Mouse (Mus musculus) hindbrain, postnatal 0 days (tissue): ENCODE measurements around the gene Mt3. TPM values are rescaled to one million over a fixed set of nuclear protein-coding genes. Genes with fewer than 3 reads are reported as not detected.

ENCODE experiments used
- ATAC-seq: fragments of 200-750 bp; cut with Nextera tagmentation; 2 replicates; pipeline ENCODE4 v1.8.0; 2017; ENCODE audit warnings: mild to moderate bottlenecking, moderate TSS enrichment, moderate library complexity
- DNase-seq: peaks from one replicate; pipeline ENCODE4 v3.0.0-alpha.2; 2015; ENCODE audit warnings: low spot score
- H3K27ac ChIP-seq: fragments of 300-500 bp; sonication (generic); 2 replicates; pipeline ENCODE4 v1.5.1; 2014; ENCODE audit warnings: mild to moderate bottlenecking
- H3K27me3 ChIP-seq: fragments of 300-500 bp; sonication (generic); 2 replicates; pipeline ENCODE4 v1.6.1; 2014; ENCODE audit warnings: low read length, mixed read lengths; ENCODE audit not compliant: insufficient read depth
- H3K36me3 ChIP-seq: fragments of 300-500 bp; sonication (generic); 2 replicates; pipeline ENCODE4 v1.6.1; 2014; ENCODE audit warnings: low read length, mixed read lengths; ENCODE audit not compliant: insufficient read depth
- H3K4me1 ChIP-seq: fragments of 300-500 bp; sonication (generic); 2 replicates; pipeline ENCODE4 v1.6.1; 2014; ENCODE audit warnings: antibody characterized with exemption, low read length, mixed read lengths; ENCODE audit not compliant: insufficient read depth
- H3K4me2 ChIP-seq: fragments of 300-500 bp; sonication (generic); 2 replicates; pipeline ENCODE4 v1.6.1; 2014; ENCODE audit warnings: low read depth, mild to moderate bottlenecking, low read length, moderate library complexity, mixed read lengths
- H3K4me3 ChIP-seq: fragments of 300-500 bp; sonication (generic); 2 replicates; pipeline ENCODE4 v1.5.1; 2014; ENCODE audit warnings: low read length
- H3K9ac ChIP-seq: fragments of 300-500 bp; sonication (generic); replicated peaks from 2 replicates; pipeline ENCODE4 v1.6.1; 2014; ENCODE audit warnings: mild to moderate bottlenecking, low read length, moderate library complexity, mixed read lengths
- H3K9me3 ChIP-seq: fragments of 300-500 bp; sonication (generic); 2 replicates; pipeline ENCODE4 v1.6.1; 2016; ENCODE audit warnings: low read length, mixed read lengths
- CTCF ChIP-seq: IDR thresholded peaks from 2 replicates; pipeline ENCODE4 v1.5.1; 2016; ENCODE audit warnings: antibody characterized with exemption, control low read depth, low read depth
- WGBS: fragments of 180-500 bp; shearing (Covaris S2); extraction: QIAGEN DNeasy Blood & Tissue Kit; methylation state at CpG from one replicate; pipeline ENCODE4 v1.1.7; 2014; 5-methylcytosine and 5-hydroxymethylcytosine counted together
- polyA plus RNA-seq: library from polyadenylated mRNA; unstranded; fragments of >200 nt; fragmentation: Nextera tagmentation; extraction: Ambion mirVana; gene quantifications from 2 replicates; pipeline ENCODE4 v1.2.1, GENCODE M21; 2015
- total RNA-seq: library from RNA; depleted of rRNA; stranded (reverse); fragments of >200 nt; gene quantifications from 2 replicates; pipeline ENCODE4 v1.2.3, GENCODE M21; 2014; rRNA removed

The Mt3 gene
- total and polyA plus RNA-seq, 2 experiments from 2014 or later, result 445 to 889 TPM

DNA sequence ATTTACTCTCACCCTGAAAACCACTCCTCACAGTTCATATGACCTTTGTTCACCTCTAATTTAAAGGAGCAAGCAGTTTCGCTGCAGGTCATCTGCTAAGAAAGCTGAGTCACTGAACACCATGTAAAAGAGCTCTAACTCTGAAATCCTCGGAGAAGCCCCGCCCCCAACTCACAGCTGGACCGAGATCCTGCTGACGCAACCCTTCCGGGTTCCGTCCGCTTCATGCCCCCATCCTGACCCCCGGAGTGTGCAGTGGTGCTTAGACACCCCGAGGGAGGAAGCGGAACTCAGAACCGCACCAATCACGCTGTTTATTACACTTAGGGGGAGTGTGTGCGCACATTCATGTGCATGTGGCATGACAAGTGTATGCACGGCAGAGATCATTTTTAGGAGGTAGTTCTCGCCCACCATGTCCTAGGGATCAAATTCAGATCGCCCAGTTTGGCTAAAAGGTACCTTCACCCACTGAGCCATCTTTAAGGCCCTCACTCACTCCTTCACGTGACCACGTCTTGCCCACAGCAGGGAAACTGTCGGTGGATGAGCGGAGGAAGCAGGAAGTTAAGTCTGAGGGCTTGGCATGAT is 38.8 kb downstream of the Mt3 start:
- peak overlapping the region; percentile 14; the same call in 1 of the 2 replicates for H3K4me3 ChIP-seq
- no peaks in the 10 kb centered on the region; the same call in 1 of the 2 replicates for H3K4me1 ChIP-seq
- WGBS, result 33% methylated on average over 21 of the region's 21 CpGs
- H3K36me3 ChIP-seq, result no peaks in the 10 kb centered on the region
- peak; percentile 51 for DNase-seq
- no peaks in the 10 kb centered on the region for H3K27me3 ChIP-seq
- ATAC-seq, result no peak
- H3K4me2 ChIP-seq, result peak overlapping the region; percentile 48
- H3K9me3 ChIP-seq, result no peaks in the 10 kb centered on the region
- no peak for TF ChIP-seq CTCF
- H3K27ac ChIP-seq, result no peak overlapping the region
- no peak overlapping the region for H3K9ac ChIP-seq

GRCm38 (mm10) chr8:94192926-94193325 is 40.5 kb downstream of the Mt3 start:
- Histone ChIP-seq H3K4me1 (no peaks in the 10 kb centered on the region), H3K36me3 (no peaks in the 10 kb centered on the region), H3K27ac (no peak overlapping the region), H3K4me3 (no peak overlapping the region), H3K4me2 (no peak overlapping the region), H3K9ac (no peak overlapping the region), H3K27me3 (no peaks in the 10 kb centered on the region), H3K9me3 (no peaks in the 10 kb centered on the region)
- no peak for DNase-seq
- no peak for TF ChIP-seq CTCF
- no peak for ATAC-seq
- WGBS, result 60% methylated on average over 1 of the region's 1 CpGs

DNA sequence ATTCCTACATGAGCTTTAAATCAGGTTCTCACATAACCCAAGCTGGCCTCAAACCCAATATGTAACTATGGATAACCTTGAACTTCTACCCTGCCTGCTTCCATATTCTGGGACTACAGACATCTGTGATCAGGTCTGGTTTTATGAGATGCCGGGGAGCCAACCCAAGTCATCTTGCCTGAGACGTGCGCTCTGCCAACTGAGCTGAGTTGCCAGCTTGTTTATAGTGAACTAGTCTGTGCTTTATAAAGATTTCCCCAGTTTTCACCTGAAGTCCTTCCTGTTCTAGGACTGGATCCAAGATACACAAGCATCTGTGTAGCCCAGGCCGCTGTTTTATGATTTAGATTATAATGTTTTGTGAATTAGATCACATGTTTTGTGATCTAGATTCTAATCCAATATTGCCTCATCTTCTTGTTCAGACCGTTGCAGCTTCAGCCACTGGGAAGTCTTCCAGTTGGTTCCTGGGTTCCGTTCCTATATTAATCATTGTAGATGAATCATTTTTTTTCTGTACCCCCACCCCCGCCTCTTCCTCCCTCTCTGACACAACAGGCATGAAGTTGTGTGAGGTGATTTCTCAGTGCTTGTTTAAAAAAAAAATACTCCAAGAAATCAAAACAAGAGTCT is 42.3 kb downstream of the Mt3 start:
- DNase-seq, result no peak
- no peak for TF ChIP-seq CTCF
- no peaks in the 10 kb centered on the region for H3K9me3 ChIP-seq
- H3K27ac ChIP-seq, result no peak overlapping the region
- 87% methylated on average over 7 of the region's 7 CpGs for WGBS
- ATAC-seq, result no peak
- H3K9ac ChIP-seq, result no peak overlapping the region
- H3K36me3 ChIP-seq, result no peaks in the 10 kb centered on the region
- no peaks in the 10 kb centered on the region for H3K4me1 ChIP-seq
- no peak overlapping the region for H3K4me3 ChIP-seq
- H3K27me3 ChIP-seq, result no peaks in the 10 kb centered on the region
- H3K4me2 ChIP-seq, result no peak overlapping the region

GRCm38 (mm10) chr8:94199202-94199869 is 46.9 kb downstream of the Mt3 start:
- ATAC-seq (peak; percentile 68), DNase-seq (peak; percentile 87)
- Histone ChIP-seq H3K27ac (no peak overlapping the region), H3K4me2 (peak overlapping the region; percentile 17; the same call in 1 of the 2 replicates), H3K4me3 (no peak overlapping the region), H3K9ac (no peak overlapping the region), H3K4me1 (no peaks in the 10 kb centered on the region), H3K36me3 (no peaks in the 10 kb centered on the region), H3K27me3 (no peaks in the 10 kb centered on the region), H3K9me3 (no peaks in the 10 kb centered on the region)
- peak; percentile 89 for TF ChIP-seq CTCF
- WGBS, result 44% methylated on average over 10 of the region's 10 CpGs

Other genes with a start within 250 kb of the Mt3 start
- gene Amfr, start 139.8 kb upstream of the Mt3 start, total RNA-seq, result 195 and 265 TPM in 2 replicates
- 86.9 and 88.9 TPM in 2 replicates for gene Amfr, start 139.8 kb upstream of the Mt3 start, polyA plus RNA-seq
- gene Nudt21, start 115.6 kb upstream of the Mt3 start, total RNA-seq, result 55.6 and 58.8 TPM in 2 replicates
- 94.5 TPM in 2 replicates for gene Nudt21, start 115.6 kb upstream of the Mt3 start, polyA plus RNA-seq
- 11.2 and 15.0 TPM in 2 replicates for gene Ogfod1, start 115.4 kb upstream of the Mt3 start, total RNA-seq
- gene Ogfod1, start 115.4 kb upstream of the Mt3 start, polyA plus RNA-seq, result 7.9 and 8.5 TPM in 2 replicates
- 14.1 and 23.2 TPM in 2 replicates for gene Bbs2, start 53.7 kb upstream of the Mt3 start, total RNA-seq
- gene Bbs2, start 53.7 kb upstream of the Mt3 start, polyA plus RNA-seq, result 16.5 and 17.3 TPM in 2 replicates
- gene Mt4, start 15.4 kb upstream of the Mt3 start, total RNA-seq, result not detected in 2 replicates
- not detected in 2 replicates for gene Mt4, start 15.4 kb upstream of the Mt3 start, polyA plus RNA-seq
- 109 and 110 TPM in 2 replicates for gene Mt2, start 20.1 kb downstream of the Mt3 start, total RNA-seq
- 202 and 239 TPM in 2 replicates for gene Mt2, start 20.1 kb downstream of the Mt3 start, polyA plus RNA-seq
- gene Mt1, start 26.5 kb downstream of the Mt3 start, total RNA-seq, result 648 and 1,037 TPM in 2 replicates
- gene Mt1, start 26.5 kb downstream of the Mt3 start, polyA plus RNA-seq, result 742 and 847 TPM in 2 replicates
- gene Nup93, start 62.0 kb downstream of the Mt3 start, total RNA-seq, result 33.1 and 43.3 TPM in 2 replicates
- gene Nup93, start 62.0 kb downstream of the Mt3 start, polyA plus RNA-seq, result 42.3 and 44.8 TPM in 2 replicates
- gene Slc12a3, start 176.6 kb downstream of the Mt3 start, total RNA-seq, result 0.05 TPM in 1 of 2 replicates, not detected in the other
- gene Slc12a3, start 176.6 kb downstream of the Mt3 start, polyA plus RNA-seq, result 0.06 and 0.21 TPM in 2 replicates
- gene Herpud1, start 233.8 kb downstream of the Mt3 start, total RNA-seq, result 87.1 and 87.9 TPM in 2 replicates
- gene Herpud1, start 233.8 kb downstream of the Mt3 start, polyA plus RNA-seq, result 65.2 and 65.6 TPM in 2 replicates